Mouse (Mus musculus) ES-E14 (cell line): ENCODE data around the gene 9130213A22Rik.

Experiments
- CHD2 ChIP-seq: IDR thresholded peaks from 2 replicates; pipeline ENCODE4 v1.6.1; 2014; ENCODE audit warnings: mild to moderate bottlenecking, low read depth, low read length, inconsistent platforms
- HCFC1 ChIP-seq: IDR thresholded peaks from 2 replicates; pipeline ENCODE4 v1.6.1; 2012; ENCODE audit warnings: low read length, inconsistent platforms, borderline replicate concordance; ENCODE audit not compliant: insufficient read depth
- MAFK ChIP-seq: IDR thresholded peaks from 2 replicates; pipeline ENCODE4 v1.6.1; 2014; ENCODE audit warnings: mild to moderate bottlenecking, low read depth, low read length, inconsistent platforms; ENCODE audit not compliant: insufficient read depth
- ZC3H11A ChIP-seq: IDR thresholded peaks from 2 replicates; pipeline ENCODE4 v1.6.1; 2012; ENCODE audit warnings: low read depth, mild to moderate bottlenecking, inconsistent platforms, low read length, borderline replicate concordance
- ZNF384 ChIP-seq: IDR thresholded peaks from 2 replicates; pipeline ENCODE4 v1.6.1; 2012; ENCODE audit warnings: low read depth, low read length, inconsistent platforms

DNA sequence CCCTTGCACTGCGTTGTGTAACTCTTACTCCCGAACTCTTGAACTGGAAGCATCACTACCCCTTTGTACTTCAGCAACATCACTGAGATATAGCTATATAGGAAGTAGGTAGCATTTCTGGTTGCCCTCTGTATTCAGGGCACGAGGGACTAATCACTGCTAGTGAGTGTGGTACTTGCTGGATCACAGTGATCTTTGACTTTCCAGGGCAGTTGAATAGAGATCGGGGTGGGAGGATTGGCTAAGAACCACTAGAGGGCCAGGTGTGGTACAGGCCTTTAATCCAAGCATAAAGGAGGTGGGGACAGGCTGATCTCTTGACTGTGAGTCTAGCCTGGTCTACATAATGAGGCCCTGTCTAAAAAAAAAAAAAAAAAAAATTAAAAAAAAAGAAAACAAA lies 29.5 kb downstream of the 9130213A22Rik start:
- TF ChIP-seq MAFK (no peak), CHD2 (no peak), ZNF384 (no peak), HCFC1 (no peak), ZC3H11A (no peak)
